Mouse (Mus musculus): ENCODE data around the gene Egflam.
A peak's percentile ranks its signal among the peaks of the same experiment; 100 is the strongest.

Egflam gene

GRCm38 (mm10) chr15:7215845-7216244, 182.3 kb downstream of the Egflam start:
- DNase-seq, result no peak

DNA sequence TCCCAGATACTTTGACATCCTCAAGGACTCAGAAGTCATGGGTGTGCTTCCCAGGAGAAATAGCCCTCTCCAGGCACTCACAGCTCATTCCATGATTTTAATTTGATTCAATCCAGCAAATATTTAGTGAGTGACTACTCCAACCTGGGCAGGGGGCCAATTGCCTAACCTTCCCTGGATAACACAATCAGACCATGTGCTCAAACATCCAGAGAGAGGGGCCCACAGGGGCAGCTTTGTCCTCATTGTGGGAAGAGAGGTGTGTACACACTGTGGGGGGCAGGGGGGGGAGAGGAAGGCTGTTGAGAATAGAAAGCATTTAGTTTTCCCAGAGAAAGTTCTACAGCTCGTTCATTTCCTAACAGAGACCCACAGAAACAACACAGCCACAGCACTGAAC, 184.5 kb downstream of the Egflam start:
- DNase-seq, result no peak

DNA sequence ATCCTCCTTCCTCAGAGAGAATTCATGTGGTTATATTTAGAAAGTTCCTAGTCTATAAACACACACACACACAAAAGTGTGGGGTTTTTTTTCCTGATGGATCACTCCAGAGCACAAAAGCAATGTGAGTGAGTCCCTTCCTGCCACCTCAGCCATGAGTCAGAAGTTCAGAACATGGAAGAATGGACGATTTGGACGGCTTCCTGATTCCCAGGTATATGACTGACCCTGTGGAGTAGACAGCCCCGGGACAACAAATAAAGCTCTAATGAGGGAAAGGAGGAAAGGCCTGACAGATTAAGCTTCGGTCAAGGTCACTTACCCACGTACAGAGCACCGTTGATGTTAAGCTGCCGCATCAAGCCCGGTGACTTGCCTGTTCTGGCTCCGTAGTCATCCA, 190.0 kb downstream of the Egflam start:
- DNase-seq, result no peak

DNA sequence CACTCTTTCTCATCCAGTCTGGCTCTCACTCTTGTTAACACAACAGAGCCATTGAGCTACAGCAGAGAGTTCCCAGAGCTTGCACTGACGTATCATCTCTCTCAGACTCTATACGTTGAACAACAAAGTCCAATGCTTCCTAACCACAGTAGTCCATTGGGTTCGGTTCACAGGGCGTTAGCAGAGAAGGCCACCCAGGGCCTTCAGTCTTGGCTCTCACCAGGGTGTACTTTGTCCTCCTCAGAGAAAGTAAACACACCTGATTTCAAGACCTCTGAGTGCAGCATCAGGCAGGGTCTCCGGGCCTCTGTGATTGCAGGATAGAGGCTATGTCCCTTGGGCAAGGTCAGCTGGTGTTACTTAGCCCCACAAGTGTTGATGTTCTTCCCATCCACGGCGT, 190.9 kb downstream of the Egflam start:
- no peak for DNase-seq

DNA sequence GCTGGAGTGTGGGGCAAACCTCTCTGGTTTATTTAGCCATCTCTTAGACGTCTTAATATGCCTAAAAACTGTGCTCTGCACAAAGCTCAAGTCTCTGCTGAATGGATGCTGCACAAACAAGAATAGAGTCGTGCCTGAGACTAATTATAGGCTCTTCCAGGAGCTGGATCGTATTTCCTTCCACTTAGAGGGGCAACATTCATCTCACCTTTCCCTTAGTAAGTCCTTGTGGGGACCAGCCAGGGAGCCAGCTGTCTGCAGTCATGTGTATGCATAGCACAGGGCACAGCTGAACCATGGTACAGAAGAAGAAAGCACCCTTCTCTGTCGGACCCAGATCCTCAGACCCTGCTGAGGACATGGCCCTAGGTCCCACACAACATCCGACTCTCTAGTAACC, 192.1 kb downstream of the Egflam start:
- no peak for DNase-seq

- DNase-seq, result no peak
Measured at GRCm38 (mm10) chr15:7204917-7205316, 193.3 kb downstream of the Egflam start.

- DNase-seq, result no peak
Measured at GRCm38 (mm10) chr15:7203606-7204330, 194.4 kb downstream of the Egflam start.

GRCm38 (mm10) chr15:7202981-7203380, 195.2 kb downstream of the Egflam start:
- no peak for DNase-seq

- DNase-seq, result no peak
Measured at GRCm38 (mm10) chr15:7201421-7202380, 196.5 kb downstream of the Egflam start.

GRCm38 (mm10) chr15:7200286-7200685, 197.9 kb downstream of the Egflam start:
- DNase-seq, result no peak

DNA sequence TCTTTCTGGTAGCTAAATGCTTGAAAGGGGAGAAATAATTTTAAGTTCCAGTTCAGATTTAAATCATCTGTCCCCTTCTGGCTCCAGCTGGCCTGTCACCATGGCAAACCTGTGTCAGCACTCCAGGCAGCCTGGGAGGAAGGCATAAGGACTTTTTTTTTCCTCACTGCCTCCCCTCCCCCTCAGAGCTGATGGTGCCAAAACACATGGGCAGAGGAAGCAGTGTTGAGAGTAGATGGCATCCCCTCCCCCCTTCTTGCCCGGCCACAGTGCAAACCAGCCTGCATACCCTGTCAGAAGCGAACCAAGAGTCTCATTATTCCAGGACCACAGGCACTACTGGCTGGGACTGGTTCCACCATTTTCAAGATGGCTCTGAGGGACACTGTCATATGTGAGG, 199.4 kb downstream of the Egflam start:
- peak; percentile 48 for DNase-seq

DNA sequence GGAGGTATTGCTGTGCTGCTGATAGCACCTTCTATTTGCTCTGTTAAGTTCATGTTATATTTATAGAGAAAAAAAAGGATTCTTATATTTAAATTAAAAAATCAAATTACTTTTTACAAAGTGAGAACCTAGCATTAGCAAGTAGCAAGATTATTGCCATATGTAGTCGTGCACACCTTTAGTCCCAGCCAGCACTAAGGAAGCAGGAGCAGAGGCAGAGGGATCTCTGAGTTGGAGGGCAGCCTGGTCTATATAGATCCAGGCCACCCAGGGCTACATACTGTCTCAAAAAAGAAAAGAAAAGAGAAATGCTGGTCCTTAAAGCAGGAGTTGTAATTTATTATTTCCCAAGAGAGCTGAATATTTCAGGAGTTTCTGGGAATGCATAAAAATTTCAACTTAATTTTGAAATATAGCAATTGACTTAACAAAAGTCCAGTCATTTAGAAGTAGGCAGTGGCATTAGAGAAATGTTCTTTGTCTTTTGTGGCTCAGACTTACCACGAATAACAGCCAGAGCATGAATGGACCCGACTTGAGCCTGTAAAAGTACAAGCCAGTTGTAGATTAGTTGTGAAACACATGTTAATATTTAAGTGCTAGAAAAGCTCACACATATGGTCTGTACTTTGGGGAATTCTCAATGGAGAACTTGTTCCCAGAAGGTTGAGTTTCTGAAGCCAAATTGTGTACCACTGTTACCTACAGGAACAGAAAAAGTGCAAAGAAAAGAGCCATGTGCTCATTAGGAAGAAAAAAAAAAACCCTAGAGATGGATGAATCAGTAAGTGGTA, 200.3 kb downstream of the Egflam start:
- DNase-seq, result no peak

DNA sequence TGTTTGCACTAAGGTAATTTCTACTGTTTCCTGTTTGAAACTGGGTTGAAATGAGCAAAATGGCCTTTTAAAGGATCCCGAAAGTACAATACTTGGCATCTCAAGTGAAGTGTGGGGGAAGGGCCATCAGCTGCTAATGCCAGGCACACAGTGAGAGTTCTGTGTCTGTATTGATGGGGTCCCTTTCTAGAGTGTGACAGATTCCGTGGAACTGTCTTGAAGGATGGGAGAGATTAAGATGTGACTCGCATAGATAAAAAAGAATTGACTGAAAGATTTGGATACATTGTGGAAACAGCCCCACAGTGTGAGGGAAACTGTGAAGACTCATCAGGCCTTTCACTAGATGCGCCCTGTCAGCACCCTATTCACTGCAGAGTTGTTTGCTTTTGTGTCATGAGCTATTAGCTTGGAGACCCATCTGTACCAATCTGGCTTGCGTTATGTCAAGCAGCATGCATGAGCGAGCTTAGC, 203.4 kb downstream of the Egflam start:
- DNase-seq, result no peak

DNA sequence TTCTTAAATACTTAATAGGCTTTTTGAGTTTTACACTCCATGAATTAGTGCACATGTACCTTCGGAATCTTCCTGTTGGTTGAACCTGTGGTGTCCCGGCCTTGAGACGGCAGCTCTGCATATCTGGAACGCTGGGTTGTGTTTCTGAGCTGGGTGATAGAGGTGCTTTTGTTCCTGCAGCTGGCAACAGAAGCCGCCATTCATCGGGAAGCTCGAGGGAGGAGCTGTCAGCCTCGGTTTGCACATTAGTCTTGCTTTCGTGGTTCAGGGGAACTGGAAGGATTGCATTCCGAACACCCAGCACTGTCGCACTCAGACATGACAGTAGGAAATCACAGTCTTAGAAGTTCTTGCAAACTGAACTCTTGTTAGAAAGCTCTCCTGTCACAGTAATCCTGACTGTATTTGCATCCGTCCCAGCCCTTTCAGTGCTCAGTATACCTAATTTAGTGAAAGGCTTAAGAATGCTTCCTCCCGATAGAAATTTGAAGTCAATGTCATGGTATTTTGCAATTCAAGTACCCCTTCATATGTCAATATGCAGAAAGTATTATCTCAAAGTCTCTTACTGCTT, 204.0 kb downstream of the Egflam start:
- DNase-seq, result no peak

GRCm38 (mm10) chr15:7192582-7192981, 205.6 kb downstream of the Egflam start:
- no peak for DNase-seq

- DNase-seq, result no peak
Measured at GRCm38 (mm10) chr15:7191074-7191473, 207.1 kb downstream of the Egflam start.

DNA sequence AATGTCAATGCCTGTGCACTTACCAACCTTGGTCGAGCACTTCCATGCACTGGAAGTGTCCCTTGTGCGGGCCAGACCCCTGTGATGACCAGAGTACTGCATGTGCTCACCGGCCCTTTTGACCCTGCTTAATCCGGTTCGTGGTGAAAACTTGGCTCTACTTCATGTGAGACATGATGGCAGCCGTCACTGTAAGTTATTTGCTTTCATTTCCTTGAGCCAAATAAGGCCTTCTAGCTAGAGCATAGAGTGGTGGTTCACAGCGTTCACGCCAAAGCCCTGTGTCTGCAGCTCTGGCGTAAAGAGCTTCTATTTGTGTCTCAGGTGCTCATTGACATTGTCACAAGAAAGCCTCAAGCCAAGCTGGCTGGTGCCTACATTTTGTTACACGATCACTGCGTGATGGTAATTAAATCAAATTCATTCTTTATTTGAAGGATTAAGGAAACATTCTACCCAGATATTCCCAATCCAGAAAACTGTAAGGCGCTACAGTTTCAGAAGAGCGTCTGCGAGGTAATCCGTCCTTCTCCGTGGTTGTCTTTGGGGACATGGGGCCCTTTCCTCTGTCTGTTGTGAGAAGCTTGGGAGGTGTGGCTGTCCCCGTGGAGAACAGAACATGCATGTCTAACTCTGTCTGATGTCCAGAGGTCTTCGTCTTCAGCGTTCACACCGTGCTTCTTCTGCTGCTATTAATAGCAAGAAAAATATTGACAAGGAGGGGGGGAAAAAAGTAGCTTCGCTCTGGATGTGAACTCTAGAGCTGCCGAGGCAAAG, 208.3 kb downstream of the Egflam start:
- no peak for DNase-seq

GRCm38 (mm10) chr15:7187682-7188081, 210.5 kb downstream of the Egflam start:
- DNase-seq, result no peak

DNA sequence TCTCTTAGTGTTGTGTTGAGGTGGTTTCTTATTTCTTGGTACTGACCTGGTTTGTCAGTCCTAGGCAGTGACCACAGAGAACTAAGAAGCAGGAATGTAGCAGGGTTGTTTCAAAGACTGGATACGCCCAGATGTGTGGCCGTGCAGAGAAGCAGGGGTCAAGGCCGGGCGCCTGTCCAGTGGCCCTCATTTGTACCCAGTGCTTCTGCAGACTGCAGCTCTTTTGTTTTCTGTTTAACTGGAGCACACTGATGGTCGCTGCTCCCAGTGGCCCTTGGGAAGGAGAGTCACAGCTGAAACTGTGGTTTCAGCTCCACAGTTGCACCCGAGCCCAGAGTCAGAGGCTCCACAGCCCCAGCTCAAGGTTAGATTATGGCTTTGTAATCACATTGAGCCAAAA, 217.6 kb downstream of the Egflam start:
- no peak for DNase-seq

GRCm38 (mm10) chr15:7173776-7174175, 224.4 kb downstream of the Egflam start:
- no peak for DNase-seq

DNA sequence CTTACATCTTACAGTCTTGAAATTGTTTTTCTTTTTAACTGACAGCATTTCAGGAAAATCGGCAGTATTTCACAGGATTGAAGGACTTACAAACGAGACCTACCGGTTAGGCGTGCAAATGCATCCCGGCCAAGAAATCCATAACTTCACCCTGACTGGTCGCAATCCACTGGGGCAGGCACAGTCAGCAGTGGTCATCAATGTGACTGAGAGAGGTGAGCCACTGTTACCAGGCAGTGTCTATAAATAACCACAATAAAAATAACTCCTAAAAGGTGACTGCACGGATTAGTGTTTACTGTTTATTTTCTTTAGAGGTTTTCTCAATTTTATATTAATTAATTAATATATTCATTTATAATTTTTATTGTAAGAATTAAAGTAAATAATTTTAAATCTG, 224.8 kb downstream of the Egflam start:
- no peak for DNase-seq

DNA sequence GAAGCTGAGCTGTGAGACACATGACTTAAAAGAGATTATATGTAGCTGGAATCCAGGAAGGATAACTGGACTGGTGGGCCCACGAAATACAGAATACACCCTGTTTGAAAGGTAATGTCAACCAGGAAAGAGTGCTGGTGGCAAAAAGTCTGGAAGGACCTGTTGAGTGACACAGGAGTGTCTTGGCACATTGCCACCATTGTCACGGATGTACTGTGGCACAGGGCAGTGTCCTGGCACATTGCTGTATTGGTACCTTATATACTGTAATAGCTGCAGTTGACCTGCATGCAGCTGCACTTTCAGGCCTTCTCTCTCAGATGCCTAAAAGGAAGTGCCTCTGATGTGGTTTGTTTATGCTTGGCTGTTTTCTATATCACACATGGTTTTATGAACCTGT, 225.3 kb downstream of the Egflam start:
- no peak for DNase-seq

All from right cerebral cortex, postnatal 14 days (tissue).